Mouse (Mus musculus) left cerebral cortex, postnatal 36 days (tissue): ENCODE measurements around the gene Vwa2. TPM values are rescaled to one million over a fixed set of nuclear protein-coding genes. Genes with fewer than 3 reads are reported as not detected.

Source experiments
- DNase-seq, 2 experiments: peaks; one replicate each; pipeline ENCODE4 v3.0.0; 2021 to 2022; ENCODE audit warnings: low spot score in 2 of 2, mixed read lengths in 1 of 2
- intact Hi-C: fragments of 180-260 bp; cut with DNase I; formaldehyde crosslinking; loops from one replicate; pipeline ENCODE4 v1.15.1; 2025
- total RNA-seq, 2 experiments: library from RNA; stranded (reverse); gene quantifications; 2 replicates each; pipeline ENCODE4 v1.2.3; 2021

The Vwa2 gene
- total RNA-seq, 2 experiments from 2014 or later = not detected

- DNase-seq = no peak
- intact Hi-C loops = no loop called here
These were observed 31.3 kb downstream of the Vwa2 start for GRCm38 (mm10) chr19:56905395-56905794.

DNA sequence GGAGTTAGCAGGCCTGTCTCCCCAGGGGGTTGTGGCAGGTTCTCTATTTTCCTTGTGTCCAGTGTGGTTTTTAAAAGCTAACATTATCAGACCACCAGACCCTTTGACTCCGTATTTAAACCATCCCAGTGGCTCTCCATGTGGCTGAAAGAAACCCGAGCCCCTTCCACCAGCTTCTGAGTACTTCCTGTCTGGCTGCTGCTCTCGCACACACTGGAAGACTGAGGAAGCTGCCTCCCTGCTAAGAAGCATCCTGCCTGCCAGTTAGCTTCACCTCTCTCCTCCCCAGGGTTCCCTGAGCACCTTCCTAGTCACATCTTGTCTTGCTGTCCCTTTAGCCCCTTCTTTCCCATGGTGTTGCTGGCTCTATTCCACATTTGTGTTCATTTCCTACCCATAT lies 33.8 kb downstream of the Vwa2 start:
- intact Hi-C loops = no loop called here
- no peak for DNase-seq

DNA sequence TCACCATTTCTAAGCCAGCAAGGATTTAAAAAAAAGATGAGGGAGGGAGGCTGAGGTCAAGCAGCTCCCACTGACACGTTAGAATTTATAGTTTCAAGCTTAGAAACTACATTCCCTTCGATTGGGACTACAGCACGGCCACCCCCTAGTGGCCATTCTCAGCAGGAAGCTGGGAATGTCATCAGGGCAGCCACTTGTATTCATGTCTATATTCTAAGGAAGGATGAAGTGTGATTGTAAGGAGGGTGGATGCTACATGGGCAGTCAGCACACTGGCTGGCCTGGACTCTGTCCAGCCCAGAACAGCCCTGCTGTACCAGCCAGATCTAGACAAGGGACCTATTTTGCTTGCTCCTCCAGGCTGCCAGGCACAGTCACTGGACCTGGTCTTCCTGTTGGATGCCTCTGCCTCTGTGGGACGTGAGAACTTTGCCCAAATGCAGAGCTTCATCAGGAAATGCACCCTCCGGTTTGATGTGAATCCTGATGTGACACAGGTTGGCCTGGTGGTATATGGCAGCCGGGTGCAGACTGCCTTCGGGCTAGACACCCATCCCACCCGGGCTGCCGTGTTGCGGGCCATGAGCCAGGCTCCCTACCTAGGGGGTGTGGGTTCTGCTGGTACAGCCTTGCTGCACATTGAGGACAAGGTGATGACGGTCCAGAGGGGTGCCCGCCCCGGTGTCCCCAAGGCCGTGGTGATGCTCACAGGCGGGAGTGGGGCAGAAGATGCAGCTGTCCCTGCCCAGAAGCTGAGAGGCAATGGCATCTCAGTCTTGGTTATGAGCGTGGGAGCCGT lies 34.6 kb downstream of the Vwa2 start:
- peak in 1 of 2 experiments; percentile 19 for DNase-seq
- intact Hi-C loops = no loop called here

- no peak for DNase-seq
- intact Hi-C loops = no loop called here
These were observed 36.5 kb downstream of the Vwa2 start for GRCm38 (mm10) chr19:56910561-56910960.

- DNase-seq = no peak
- intact Hi-C loops = no loop called here
These were observed 39.7 kb downstream of the Vwa2 start for GRCm38 (mm10) chr19:56913761-56914160.

DNA sequence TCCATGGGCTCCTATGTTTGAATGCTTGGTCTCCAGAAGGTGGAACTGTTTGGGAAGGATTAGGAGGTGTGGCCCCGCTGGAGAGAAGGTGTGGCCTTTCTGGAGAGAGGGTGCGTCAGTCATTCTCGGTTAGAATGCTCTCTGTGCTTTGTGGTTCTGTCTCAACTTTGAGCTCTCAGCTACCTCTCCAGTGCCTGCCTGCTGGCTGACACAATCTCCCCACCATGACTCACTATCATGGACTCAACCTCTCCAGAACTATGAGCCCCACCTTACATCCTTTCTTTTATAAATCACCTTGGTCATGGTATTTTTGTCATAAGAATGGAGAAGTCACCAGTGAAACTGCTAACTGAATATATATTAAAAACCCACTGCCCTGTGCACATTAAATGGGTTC lies 40.6 kb downstream of the Vwa2 start:
- DNase-seq = no peak
- intact Hi-C loops = no loop called here

GRCm38 (mm10) chr19:56915084-56915483 lies 41.0 kb downstream of the Vwa2 start:
- DNase-seq = no peak
- intact Hi-C loops = no loop called here

GRCm38 (mm10) chr19:56919628-56920027 lies 45.6 kb downstream of the Vwa2 start:
- intact Hi-C loops = loop anchor here (2.0 to 10.0 kb wide), 3 partner anchors 89 to 215 kb away; partner anchors contain the start of gene Afap1l2
- peak; percentile 74 to 79 for DNase-seq

GRCm38 (mm10) chr19:56920232-56920631 lies 46.2 kb downstream of the Vwa2 start:
- no peak for DNase-seq
- intact Hi-C loops = loop anchor here (10.0 kb wide), 1 partner anchor 215 kb away; no protein-coding TSS in a partner anchor

DNA sequence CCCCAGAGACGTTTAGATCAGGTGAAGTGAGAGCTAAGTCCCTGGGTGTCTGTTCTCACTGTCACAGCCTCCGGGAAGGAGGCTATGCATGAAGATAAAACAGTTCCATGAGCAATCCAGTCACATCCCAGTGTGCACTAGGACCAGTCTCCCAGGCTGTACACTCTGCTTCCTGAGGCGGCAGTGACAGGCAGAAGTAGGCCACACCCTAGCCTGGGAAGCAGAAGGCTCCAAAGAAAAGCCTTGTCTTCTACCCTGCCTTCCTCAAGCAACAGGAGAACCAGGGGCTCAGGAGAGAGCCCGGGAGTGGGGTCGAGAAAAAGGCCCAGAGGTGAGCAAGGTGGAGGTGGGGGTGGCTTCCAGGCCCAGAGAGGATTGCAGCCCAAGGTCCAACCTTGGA lies 47.7 kb downstream of the Vwa2 start:
- intact Hi-C loops = loop anchor here (10.0 kb wide), 1 partner anchor 213 kb away; no protein-coding TSS in a partner anchor
- no peak for DNase-seq

DNA sequence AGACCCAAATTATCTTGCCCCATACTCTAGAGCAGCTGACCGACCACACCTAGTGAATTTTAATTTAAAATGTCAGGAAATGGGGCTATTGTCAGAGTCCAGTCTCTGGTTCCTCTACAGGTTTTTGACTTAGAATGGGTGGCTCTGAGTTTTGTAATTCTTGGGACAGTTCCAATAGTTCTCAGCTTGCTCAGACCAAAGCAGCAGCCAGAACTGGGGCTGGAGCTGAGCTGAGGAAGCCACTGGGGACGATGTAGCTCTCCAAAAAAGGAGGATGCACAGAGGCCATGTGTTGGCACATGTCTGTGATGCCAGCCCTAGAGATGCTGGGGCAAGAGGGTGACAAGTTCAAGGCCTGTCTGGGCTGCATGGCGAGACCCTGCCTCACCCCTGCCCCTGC lies 55.3 kb downstream of the Vwa2 start:
- no peak for DNase-seq
- intact Hi-C loops = loop anchor here (10.0 kb wide), 1 partner anchor 205 kb away; no protein-coding TSS in a partner anchor

GRCm38 (mm10) chr19:56930029-56930428 lies 56.0 kb downstream of the Vwa2 start:
- intact Hi-C loops = no loop called here
- no peak for DNase-seq

DNA sequence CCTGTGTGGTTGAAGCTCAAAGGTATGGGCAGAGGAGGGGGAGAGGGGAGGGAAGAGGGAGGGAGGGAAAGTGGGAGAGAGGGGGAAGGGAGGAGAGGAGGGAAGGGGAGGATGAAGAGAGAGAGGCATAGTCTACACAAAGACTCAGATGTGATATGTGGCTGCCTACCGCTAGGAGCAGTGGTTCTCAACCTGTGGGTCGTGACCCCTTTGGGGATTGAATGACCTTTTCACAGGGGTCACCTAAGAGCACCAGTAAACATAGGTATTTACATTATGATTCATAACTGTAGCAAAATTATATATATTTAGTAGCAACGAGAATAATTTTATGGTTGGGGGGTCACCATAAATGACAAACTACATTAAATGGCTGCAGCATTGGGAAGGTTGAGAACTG lies 59.8 kb downstream of the Vwa2 start:
- intact Hi-C loops = no loop called here
- DNase-seq = no peak

GRCm38 (mm10) chr19:56935111-56935510 lies 61.1 kb downstream of the Vwa2 start:
- DNase-seq = no peak
- intact Hi-C loops = no loop called here

GRCm38 (mm10) chr19:56935777-56936176 lies 61.7 kb downstream of the Vwa2 start:
- DNase-seq = no peak
- intact Hi-C loops = no loop called here

DNA sequence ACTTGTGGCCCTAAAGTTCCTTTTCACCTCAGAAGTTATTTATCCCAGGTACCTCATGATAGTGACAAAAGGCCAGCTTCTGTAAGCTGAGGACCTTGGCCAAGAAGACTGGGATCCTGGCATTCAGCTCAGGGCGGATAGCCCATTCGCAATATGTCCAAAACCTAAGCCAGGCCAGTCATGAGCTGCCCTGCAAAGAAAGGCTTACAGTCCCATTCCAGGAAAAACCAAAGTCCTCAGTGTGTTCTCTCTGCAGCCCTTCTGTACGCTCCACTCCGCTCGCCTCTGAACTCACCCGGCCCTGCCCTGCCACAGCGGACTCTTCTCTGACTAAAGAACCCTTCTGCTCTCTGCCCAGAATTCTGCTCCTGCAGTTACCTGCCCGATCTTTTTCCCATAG lies 62.2 kb downstream of the Vwa2 start:
- intact Hi-C loops = no loop called here
- no peak for DNase-seq

DNA sequence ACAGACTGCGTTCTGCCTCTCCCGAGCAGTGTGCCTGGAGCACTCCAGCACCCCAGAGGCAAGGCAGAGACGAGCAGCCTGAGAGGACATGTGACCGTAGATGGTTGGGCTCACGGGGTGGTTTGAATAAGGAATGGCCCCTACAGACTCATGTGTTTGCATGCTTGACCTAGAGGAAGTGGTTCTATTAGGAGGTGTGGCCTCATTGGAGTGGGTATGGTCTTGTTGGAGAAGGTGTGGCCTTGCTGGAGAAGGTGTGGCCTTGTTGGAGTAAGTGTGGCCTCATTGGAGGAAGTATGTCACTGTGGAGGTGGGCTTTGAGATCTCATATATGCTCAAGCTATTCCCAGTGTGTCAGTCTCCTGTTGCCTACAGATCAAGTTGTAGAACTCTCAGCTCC lies 63.9 kb downstream of the Vwa2 start:
- no peak for DNase-seq
- intact Hi-C loops = no loop called here

DNA sequence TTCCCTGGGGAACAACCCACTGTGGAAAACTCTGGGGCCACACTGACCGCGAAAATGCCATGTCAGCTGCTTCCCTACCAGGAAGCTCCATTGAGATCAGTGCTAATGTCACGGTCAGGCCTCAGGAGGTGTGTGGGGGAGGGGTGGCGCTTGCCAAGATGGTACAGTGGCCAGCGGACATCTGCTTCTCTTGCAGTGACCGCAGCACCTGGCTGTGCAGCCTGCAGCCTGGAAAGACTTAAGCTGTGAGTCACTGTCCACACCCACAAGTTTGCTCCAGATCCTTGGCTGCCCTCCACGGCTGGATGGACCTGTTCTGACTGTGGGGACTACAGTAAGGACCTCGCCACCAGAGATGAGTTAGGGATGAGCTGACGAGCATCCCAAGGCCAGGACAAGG lies 65.8 kb downstream of the Vwa2 start:
- no peak for DNase-seq
- intact Hi-C loops = no loop called here

- intact Hi-C loops = no loop called here
- DNase-seq = no peak
These were observed 66.5 kb downstream of the Vwa2 start for GRCm38 (mm10) chr19:56940507-56940906.

- DNase-seq = no peak
- intact Hi-C loops = no loop called here
These were observed 68.2 kb downstream of the Vwa2 start for GRCm38 (mm10) chr19:56942216-56942615.

GRCm38 (mm10) chr19:56944211-56944610 lies 70.2 kb downstream of the Vwa2 start:
- intact Hi-C loops = no loop called here

More at GRCm38 (mm10) chr19:56944211-56944610, 70.2 kb downstream of the Vwa2 start:
- no peak for DNase-seq
